Mouse (Mus musculus) liver, embryonic 16.5 days (tissue): ENCODE results near the gene Casd1. TPM values are rescaled to one million over a fixed set of nuclear protein-coding genes. Genes with fewer than 3 reads are reported as not detected.

Source experiments
- ATAC-seq: fragments of 200-750 bp; cut with Nextera tagmentation; 2 replicates; pipeline ENCODE4 v1.8.0; 2017; ENCODE audit warnings: low read depth, mild to moderate bottlenecking, moderate number of reproducible peaks, moderate library complexity
- H3K27ac ChIP-seq: fragments of 300-500 bp; sonication (generic); 2 replicates; pipeline ENCODE4 v1.5.1; 2014; ENCODE audit warnings: mild to moderate bottlenecking, low read length
- H3K27me3 ChIP-seq: fragments of 300-500 bp; sonication (generic); 2 replicates; pipeline ENCODE4 v1.6.1; 2014; ENCODE audit warnings: low read depth, low read length, mixed read lengths; ENCODE audit not compliant: control insufficient read depth, insufficient read depth
- H3K36me3 ChIP-seq: fragments of 300-500 bp; sonication (generic); 2 replicates; pipeline ENCODE4 v1.6.1; 2014; ENCODE audit warnings: mild to moderate bottlenecking; ENCODE audit not compliant: control insufficient read depth, insufficient read depth
- H3K4me1 ChIP-seq: fragments of 300-500 bp; sonication (generic); 2 replicates; pipeline ENCODE4 v1.6.1; 2014; ENCODE audit warnings: low read depth, low read length, mixed read lengths; ENCODE audit not compliant: control insufficient read depth
- H3K4me2 ChIP-seq: fragments of 300-500 bp; sonication (generic); 2 replicates; pipeline ENCODE4 v1.6.1; 2014; ENCODE audit warnings: low read depth, low read length, mixed read lengths
- H3K4me3 ChIP-seq: fragments of 300-500 bp; sonication (generic); 2 replicates; pipeline ENCODE4 v1.5.1; 2014; ENCODE audit warnings: low read depth, mild to moderate bottlenecking, low read length
- H3K9ac ChIP-seq: fragments of 300-500 bp; sonication (generic); 2 replicates; pipeline ENCODE4 v1.6.1; 2014; ENCODE audit warnings: low read depth, low read length
- H3K9me3 ChIP-seq: fragments of 300-500 bp; sonication (generic); replicated peaks from 2 replicates; pipeline ENCODE4 v1.6.1; 2016; ENCODE audit warnings: low read length; ENCODE audit not compliant: control insufficient read depth
- WGBS: fragments of 180-500 bp; shearing (Covaris S2); extraction: QIAGEN DNeasy Blood & Tissue Kit; methylation state at CpG from one replicate; pipeline ENCODE4 v1.1.7; 2014; ENCODE audit not compliant: insufficient replicate concordance; 5-methylcytosine and 5-hydroxymethylcytosine counted together
- polyA plus RNA-seq: library from polyadenylated mRNA; unstranded; fragments of >200 nt; fragmentation: Nextera tagmentation; extraction: Ambion mirVana; gene quantifications from 2 replicates; pipeline ENCODE4 v1.2.1, GENCODE M21; 2015

Casd1 gene
- polyA plus RNA-seq, 1 experiment from 2014 or later, result 6.4 TPM

- 44% methylated on average over 5 of the region's 5 CpGs for WGBS
- H3K9me3 ChIP-seq, result no peaks in the 10 kb centered on the region
- no peaks in the 10 kb centered on the region for H3K27me3 ChIP-seq
- H3K4me3 ChIP-seq, result no peak overlapping the region
- H3K4me1 ChIP-seq, result no peaks in the 10 kb centered on the region
- H3K4me2 ChIP-seq, result no peak overlapping the region
- no peaks in the 10 kb centered on the region for H3K36me3 ChIP-seq
- ATAC-seq, result no peak
- H3K27ac ChIP-seq, result no peak overlapping the region
- H3K9ac ChIP-seq, result no peak overlapping the region
These were observed 22.9 kb upstream of the Casd1 start for GRCm38 (mm10) chr6:4577756-4578155.

GRCm38 (mm10) chr6:4578343-4578742, 22.3 kb upstream of the Casd1 start:
- H3K27ac ChIP-seq, result no peak overlapping the region
- 65% methylated on average over 6 of the region's 6 CpGs for WGBS
- H3K9ac ChIP-seq, result no peak overlapping the region
- no peak overlapping the region for H3K4me3 ChIP-seq
- no peaks in the 10 kb centered on the region for H3K36me3 ChIP-seq
- H3K9me3 ChIP-seq, result no peaks in the 10 kb centered on the region
- H3K4me1 ChIP-seq, result no peaks in the 10 kb centered on the region
- ATAC-seq, result no peak
- no peak overlapping the region for H3K4me2 ChIP-seq
- no peaks in the 10 kb centered on the region for H3K27me3 ChIP-seq

- H3K36me3 ChIP-seq, result no peaks in the 10 kb centered on the region
- no peak overlapping the region for H3K27ac ChIP-seq
- no peak overlapping the region for H3K9ac ChIP-seq
- 38% methylated on average over 5 of the region's 5 CpGs for WGBS
- no peaks in the 10 kb centered on the region for H3K27me3 ChIP-seq
- H3K9me3 ChIP-seq, result no peaks in the 10 kb centered on the region
- H3K4me2 ChIP-seq, result no peak overlapping the region
- no peak for ATAC-seq
- H3K4me3 ChIP-seq, result no peak overlapping the region
- H3K4me1 ChIP-seq, result no peaks in the 10 kb centered on the region
These were observed 21.0 kb upstream of the Casd1 start for GRCm38 (mm10) chr6:4579620-4580019.

- Histone ChIP-seq H3K4me2 (no peak overlapping the region), H3K27ac (no peak overlapping the region), H3K27me3 (no peaks in the 10 kb centered on the region), H3K4me3 (no peak overlapping the region), H3K4me1 (no peaks in the 10 kb centered on the region), H3K36me3 (no peaks in the 10 kb centered on the region), H3K9me3 (no peaks in the 10 kb centered on the region), H3K9ac (no peak overlapping the region)
- ATAC-seq, result no peak
- 54% methylated on average over 6 of the region's 6 CpGs for WGBS
These were observed 17.2 kb upstream of the Casd1 start for GRCm38 (mm10) chr6:4583485-4583884.

GRCm38 (mm10) chr6:4587946-4588345, 12.7 kb upstream of the Casd1 start:
- H3K27me3 ChIP-seq, result no peaks in the 10 kb centered on the region
- no peaks in the 10 kb centered on the region for H3K4me1 ChIP-seq
- no peak overlapping the region for H3K27ac ChIP-seq
- no peak for ATAC-seq
- no peak overlapping the region for H3K4me2 ChIP-seq
- no peaks in the 10 kb centered on the region for H3K36me3 ChIP-seq
- WGBS, result 32% methylated on average over 4 of the region's 4 CpGs
- H3K9ac ChIP-seq, result no peak overlapping the region
- no peaks in the 10 kb centered on the region for H3K9me3 ChIP-seq
- no peak overlapping the region for H3K4me3 ChIP-seq

GRCm38 (mm10) chr6:4588722-4589121, 11.9 kb upstream of the Casd1 start:
- no peak overlapping the region for H3K4me2 ChIP-seq
- no peak for ATAC-seq
- no peaks in the 10 kb centered on the region for H3K27me3 ChIP-seq
- 70% methylated on average over 3 of the region's 3 CpGs for WGBS
- H3K9me3 ChIP-seq, result no peaks in the 10 kb centered on the region
- no peaks in the 10 kb centered on the region for H3K36me3 ChIP-seq
- H3K27ac ChIP-seq, result no peak overlapping the region
- H3K9ac ChIP-seq, result no peak overlapping the region
- no peaks in the 10 kb centered on the region for H3K4me1 ChIP-seq
- no peak overlapping the region for H3K4me3 ChIP-seq

GRCm38 (mm10) chr6:4590089-4590488, 10.6 kb upstream of the Casd1 start:
- Histone ChIP-seq H3K9ac (no peak overlapping the region), H3K4me1 (no peaks in the 10 kb centered on the region), H3K4me3 (no peak overlapping the region), H3K27me3 (no peaks in the 10 kb centered on the region), H3K9me3 (no peaks in the 10 kb centered on the region), H3K36me3 (no peaks in the 10 kb centered on the region), H3K27ac (no peak overlapping the region), H3K4me2 (no peak overlapping the region)
- ATAC-seq, result no peak
- WGBS, result 43% methylated on average over 8 of the region's 8 CpGs

GRCm38 (mm10) chr6:4597711-4598110, 2.9 kb upstream of the Casd1 start:
- Histone ChIP-seq H3K27me3 (no peaks in the 10 kb centered on the region), H3K4me2 (no peak overlapping the region), H3K36me3 (no peaks in the 10 kb centered on the region), H3K9ac (no peak overlapping the region), H3K4me1 (peaks cover 9% of the 10 kb centered on the region), H3K9me3 (no peaks in the 10 kb centered on the region), H3K27ac (no peak overlapping the region), H3K4me3 (no peak overlapping the region)
- WGBS, result 56% methylated on average over 4 of the region's 4 CpGs
- no peak for ATAC-seq

GRCm38 (mm10) chr6:4600085-4600657, 468 bp upstream of the Casd1 start:
- 18% methylated on average over 7 of the region's 7 CpGs for WGBS
- Histone ChIP-seq H3K36me3 (no peaks in the 10 kb centered on the region), H3K9me3 (no peaks in the 10 kb centered on the region), H3K27me3 (no peaks in the 10 kb centered on the region), H3K27ac (peak overlapping the region; percentile 80; the same call in 1 of the 2 replicates), H3K4me1 (peaks cover 9% of the 10 kb centered on the region), H3K4me3 (peak overlapping the region; percentile 86), H3K9ac (peak overlapping the region; percentile 87), H3K4me2 (peak overlapping the region; percentile 86)
- ATAC-seq, result peak; percentile 24; the same call in 1 of the 2 replicates
